Mouse (Mus musculus) thymus, postnatal 25 days (tissue): ENCODE results near the gene Tnxb.

Experiments used
- DNase-seq: peaks from one replicate; pipeline ENCODE4 v3.0.0; 2022

The Tnxb gene

DNA sequence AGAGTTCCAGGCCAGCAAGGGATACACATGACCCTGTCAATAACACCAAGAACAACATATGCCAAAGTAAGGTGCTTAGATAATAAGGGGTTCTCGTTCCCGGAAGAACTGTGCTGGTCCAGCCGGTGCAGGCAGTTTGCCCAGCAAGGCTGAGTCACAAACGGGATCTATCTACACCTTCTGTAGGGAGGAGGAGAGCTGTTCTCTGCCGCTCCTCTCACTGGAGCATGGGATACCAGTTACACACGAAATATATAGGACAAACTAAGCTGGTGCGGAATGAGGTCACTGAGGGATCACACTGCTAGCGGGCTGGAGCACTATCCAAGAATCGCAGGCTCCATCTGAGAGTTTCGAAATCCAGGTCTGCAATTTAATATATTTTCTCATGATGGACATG, 26.4 kb upstream of the Tnxb start:
- DNase-seq = no peak

DNA sequence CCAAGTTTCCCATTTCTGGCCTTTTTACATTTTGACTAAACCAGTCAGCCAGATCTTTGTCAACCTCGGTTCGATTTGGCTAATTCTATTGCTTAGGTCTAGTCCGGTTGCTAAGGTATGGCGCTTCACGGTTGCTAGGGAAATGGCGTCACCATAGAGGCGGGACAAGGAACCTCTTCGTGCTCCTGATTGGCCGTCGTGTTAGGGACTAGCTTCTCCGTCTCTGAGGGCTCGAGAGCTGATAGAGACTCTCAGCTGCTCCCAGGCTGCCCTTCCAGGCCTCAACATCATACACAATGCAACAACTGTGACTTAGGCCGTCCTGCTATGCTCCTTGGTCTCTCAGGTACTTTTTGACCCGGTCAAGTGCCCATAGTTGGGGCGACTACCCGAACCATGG, 25.7 kb upstream of the Tnxb start, which contains the start of gene Fkbpl:
Fkbpl (plus strand) TSS at position 157 of the 400 bp plus-strand sequence.
- DNase-seq = peak; percentile 97

DNA sequence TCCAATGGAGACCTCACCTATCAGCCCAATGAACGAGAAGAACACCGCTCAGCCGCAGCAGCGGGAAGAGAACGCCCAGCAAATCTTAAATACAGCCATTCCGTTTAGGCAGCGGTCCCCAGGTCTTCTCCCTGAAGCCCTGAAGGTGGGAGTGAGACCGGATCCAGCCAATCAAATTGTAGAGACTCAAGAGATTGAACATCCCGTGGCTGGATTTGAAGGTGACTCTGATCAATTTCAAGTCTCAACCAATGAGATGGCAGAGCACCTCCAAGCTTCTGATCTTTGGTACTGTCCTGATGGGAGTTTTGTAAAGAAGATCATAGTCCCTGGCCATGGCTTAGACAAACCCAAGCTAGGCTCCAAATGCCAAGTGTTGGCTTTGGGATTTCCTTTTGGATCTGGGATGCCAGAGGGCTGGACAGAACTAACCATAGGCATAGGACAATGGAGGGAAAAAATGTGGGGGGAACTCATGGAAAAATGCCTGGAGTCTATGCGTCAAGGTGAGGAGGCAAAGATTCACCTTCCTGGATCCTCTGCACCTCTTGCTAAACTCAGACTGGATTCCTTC, 25.0 kb upstream of the Tnxb start:
- DNase-seq = no peak

DNA sequence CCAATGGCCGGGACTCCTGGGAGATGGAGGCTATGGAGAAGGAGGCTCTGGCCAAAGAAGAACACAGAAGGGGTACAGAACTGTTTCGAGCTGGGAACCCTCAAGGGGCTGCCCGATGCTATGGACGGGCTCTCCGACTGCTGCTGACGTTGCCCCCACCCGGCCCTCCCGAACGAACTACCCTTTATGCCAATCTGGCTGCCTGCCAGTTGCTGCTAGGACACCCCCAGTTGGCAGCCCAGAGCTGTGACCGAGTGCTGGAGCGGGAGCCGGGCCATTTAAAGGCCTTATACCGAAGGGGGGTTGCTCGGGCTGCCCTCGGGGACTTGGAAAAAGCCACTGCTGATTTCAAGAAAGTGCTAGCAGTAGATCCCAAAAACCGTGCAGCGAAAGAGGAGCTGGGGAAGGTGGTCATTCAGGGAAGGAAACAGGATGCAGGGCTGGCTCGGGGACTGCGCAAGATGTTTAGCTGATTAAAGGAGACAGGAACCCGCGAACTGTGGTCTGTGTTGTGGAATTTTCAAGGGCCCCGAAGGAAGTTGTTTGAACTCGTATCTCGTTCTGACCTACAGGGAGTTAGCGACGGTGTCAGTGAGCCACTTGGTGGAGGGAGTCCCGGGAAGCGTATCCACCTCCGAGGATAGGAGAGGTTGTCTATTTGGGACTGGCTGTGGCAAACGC, 24.4 kb upstream of the Tnxb start:
- DNase-seq = no peak

DNA sequence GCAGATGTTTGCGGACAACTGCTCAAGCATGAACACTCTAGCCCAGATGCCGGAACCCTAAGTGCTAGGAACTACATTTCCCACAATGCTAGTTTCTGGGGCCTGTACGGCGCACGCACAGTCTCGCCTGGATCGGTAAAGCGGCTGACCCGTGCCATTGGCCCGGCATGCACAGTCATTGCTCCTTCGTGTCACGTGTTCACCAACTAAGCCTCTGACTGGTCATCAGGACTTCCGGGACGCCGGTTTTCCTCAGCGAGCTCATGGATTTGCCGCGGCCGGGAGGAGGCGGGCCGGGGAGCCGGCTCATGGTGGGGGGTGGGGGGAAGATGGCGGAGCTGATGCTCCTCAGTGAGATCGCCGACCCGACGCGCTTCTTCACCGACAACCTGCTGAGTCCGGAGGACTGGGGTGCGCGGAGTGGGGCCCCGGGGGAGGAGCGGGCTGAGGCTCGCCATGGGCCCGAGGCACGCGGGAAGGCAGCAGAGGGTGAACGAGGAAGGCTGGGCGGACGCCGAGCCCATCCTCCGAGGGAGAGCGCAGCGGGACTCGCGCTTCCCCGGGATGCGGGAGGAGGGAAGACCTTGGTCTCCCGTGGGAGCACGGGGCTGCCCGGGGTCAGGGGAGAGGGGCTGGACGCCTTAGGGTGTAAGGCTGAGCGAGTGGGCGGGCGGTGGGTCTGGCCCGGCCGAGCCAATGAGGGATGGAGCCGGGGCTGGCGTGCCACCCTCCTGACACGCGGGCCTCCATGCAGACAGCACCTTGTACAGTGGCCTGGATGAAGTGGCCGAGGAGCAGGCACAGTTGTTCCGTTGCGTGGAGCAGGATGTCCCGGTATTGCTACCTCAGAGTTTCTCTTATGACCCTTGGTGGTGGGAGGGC, 23.2 kb upstream of the Tnxb start, which contains the start of gene Atf6b:
Atf6b (plus strand) TSS at position 241 of the 882 bp plus-strand sequence.
- DNase-seq = peak; percentile 92

DNA sequence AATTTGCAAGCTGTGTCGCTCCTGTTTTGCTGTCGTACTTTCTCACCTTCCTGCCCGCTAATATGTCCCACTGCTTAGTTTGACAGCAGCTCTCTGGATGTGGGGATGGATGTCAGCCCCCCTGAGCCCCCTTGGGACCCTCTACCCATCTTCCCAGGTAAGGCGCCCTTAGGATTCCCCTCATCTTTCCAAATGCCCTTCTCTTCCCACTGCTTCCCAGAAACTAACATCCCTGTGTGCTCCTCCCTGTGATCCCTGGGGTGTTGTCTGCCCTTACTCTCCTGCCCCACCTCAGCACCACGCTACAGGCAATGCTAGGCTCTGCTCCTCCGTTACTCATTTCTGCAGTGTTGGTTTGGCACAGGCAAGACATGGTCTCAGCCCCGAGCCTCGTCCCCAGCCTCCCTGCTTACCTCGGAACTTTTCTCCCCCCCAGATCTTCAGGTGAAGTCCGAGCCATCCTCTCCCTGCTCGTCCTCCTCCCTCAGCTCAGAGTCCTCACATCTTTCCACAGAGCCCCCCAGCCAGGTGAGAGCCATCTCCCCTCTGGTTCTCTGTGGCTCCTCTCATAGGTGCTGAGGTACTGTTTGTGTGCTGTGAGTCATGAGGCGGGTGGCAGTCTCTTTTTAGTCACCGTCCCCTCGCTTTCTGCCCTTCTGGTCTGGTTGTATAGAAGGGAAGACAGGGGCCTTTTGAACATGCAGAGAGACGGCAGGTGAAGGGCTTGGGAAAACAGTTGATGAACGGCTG, 22.0 kb upstream of the Tnxb start:
- no peak for DNase-seq

DNA sequence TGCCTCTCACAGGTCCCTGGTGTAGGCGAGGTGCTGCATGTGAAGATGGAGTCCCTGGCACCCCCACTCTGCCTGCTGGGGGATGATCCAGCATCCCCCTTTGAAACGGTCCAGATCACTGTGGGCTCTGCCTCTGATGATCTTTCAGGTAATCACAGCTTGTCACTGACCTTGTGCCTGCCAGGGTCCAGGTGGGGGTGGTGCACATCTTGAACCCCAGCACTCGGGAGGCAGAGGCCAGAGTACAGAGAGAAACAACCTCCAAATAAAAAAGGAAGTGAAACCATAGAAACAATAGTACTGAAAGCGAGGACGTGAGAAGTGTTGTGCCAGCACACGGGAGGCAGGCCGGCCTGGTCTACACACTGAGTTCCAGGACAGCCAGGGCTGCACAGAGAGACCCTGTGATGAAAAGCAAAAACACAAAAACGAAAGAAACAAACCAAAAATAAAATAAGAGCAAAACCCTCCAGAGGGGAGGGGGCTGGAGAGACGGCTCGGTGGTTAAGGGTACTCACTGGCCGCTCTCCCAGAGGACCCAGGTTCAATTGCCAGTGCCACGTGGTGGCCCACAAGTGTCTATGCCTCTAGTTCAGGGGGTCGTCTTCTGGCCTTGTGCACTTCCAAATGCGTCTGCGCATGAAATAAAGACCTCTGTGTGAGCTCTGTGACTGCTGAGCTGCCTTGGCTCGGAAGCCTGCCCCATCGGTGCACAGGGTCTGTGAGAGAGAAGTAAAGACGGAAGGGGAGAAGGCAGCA, 21.1 kb upstream of the Tnxb start:
- no peak for DNase-seq

DNA sequence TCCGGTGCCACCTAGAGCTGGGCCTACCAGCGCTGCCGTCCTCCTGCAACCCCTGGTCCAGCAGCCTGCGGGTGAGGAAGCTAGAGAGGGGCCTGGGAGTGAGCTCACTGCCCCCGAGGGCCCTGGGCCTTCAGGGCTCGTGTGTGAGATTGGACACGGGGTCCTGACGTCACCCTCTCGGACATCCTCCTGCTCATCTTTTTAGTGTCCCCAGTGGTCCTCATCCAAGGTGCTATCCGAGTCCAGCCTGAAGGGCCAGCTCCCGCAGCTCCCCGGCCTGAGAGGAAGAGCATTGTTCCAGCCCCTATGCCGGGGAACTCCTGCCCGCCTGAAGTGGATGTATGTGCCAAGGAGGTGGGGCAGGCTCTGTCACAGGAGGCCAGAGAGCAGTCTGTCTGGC, 19.6 kb upstream of the Tnxb start:
- no peak for DNase-seq

DNA sequence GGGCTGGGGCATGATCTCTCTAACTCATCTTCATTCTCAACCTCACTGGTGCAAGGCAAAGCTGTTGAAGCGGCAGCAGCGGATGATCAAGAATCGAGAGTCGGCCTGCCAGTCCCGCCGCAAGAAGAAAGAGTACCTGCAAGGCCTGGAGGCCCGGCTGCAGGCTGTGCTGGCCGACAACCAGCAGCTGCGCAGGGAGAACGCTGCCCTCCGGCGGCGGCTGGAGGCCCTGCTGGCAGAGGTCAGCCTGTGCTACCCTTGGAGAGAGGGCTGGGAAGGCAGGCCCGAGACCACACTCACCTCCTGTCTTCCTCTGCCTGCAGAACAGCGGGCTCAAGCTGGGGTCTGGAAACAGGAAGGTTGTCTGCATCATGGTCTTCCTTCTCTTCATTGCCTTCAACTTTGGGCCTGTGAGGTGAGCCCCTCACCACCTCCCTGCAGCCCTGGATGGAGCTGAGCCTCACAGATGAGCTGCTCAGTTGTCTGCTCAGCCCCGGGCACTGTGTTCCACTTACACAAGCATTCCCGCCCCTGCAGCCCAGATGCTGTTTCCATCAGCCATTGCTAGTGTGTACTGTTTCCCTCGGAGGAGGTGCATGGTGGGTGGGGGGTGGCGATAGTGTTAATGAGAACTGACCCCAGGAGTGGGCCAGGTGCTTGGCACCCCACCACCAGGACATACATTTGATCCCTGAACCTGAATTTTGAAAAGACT, 18.7 kb upstream of the Tnxb start:
- peak; percentile 70 for DNase-seq

DNA sequence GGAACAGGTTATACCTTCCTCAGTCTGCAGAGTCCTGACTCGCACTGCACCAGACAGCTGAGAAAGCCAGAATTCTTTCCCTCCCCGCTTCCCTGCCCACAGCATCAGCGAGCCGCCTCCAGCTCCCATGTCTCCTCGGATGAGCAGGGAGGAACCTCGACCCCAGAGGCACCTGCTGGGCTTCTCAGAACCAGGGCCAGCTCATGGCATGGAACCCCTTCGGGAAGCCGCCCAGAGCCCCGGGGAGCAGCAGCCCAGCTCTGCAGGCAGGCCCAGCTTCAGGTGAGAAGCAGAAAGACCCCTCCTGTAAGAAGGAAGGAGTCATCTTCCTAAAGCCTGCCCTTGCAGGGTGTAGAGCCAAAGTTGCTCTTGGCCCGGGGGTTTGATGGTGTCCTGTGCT, 17.8 kb upstream of the Tnxb start:
- DNase-seq = no peak

DNA sequence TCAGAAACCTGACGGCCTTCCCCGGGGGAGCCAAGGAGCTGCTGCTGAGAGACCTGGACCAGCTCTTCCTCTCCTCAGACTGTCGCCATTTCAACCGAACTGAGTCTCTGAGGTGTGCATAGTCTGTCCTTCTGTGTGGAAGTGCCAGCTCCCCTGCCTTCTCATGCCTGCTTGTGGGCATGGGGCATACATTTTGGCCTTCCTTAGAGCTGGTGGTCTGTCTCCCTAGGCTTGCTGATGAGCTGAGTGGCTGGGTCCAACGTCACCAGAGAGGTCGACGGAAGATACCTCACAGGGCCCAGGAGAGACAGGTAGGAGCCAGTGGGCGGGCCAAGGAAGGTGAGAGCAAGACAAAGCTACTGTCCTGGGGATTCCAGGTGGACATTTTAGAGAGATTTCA, 17.4 kb upstream of the Tnxb start:
- DNase-seq = no peak

DNA sequence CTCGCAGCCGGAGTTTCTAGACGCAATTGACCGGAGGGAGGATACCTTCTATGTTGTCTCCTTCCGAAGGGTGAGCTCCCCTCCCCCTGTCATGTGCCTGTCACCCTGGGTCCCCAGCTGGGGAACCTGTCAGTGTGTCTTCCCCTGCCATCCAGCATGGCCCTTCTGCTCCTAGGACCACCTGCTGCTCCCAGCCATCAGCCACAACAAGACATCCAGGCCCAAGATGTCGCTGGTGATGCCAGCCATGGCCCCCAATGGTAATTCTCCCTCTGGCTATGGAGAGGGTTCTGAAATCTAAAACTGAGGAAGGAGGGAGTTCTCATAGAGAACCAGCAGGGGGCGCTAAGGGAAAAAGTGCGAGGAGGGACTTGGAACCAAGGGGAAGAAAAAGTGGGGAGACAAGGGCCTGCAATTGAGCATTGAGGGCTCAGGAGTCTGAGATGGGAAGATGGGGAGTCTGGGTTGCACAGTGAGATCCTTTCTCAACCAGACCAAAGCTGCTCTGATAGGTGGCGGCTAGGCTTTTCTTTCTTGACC, 16.5 kb upstream of the Tnxb start:
- peak; percentile 58 for DNase-seq

DNA sequence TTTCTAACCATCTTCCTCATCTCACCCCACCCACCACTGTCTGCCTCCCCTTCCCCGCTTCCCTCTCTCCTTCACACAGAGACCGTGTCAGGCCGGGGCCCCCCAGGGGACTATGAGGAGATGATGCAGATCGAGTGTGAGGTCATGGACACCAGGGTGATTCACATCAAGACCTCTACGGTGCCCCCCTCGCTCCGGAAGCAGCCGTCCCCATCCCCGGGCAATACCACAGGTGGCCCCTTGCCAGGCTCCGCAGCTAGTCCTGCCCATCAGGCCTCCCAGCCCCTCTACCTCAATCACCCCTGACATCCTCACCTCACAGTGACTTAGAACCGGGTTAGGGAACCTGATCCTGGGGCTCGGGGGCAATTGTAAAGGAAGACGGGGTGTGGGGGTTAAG, 15.9 kb upstream of the Tnxb start:
- DNase-seq = no peak

DNA sequence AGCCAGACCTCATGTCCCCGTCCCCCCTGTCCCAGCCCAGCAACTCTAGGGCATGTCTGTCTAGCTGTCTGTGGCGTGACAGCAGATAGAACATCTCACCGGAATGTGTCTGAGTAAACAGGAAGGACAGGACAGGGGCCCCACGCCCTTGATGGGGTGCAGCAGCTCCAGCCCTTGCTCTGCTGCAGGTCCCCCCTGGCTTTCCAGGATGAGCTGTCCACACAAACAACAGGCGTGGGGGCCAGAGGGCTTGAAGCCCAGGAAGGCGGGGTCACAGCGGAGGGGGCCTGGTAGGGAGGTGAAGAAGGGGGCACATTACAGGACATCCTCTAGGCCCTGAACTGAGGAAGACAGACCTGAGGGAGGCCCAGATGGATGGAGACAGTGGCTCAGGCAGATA, 15.2 kb upstream of the Tnxb start:
- no peak for DNase-seq

DNA sequence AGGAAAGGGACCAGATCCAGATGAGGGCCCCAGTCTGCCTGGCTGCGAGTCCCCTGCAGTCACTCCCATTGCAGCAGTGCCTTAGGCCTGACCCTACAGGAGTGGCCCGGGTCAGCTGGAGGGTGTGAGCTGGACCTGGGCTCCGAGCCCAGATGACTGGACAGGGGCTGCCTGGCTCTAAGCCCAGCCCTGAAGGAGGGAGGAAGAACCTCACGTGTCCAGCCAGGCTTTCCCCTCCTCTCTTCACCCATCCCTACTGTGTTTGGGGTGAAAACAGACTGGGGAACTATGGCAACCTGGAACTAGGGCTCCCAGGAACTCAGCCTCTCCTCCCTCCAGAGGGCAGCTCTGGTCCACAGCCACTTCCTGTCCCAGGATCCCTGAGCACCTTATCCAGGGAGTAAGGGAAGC, 14.7 kb upstream of the Tnxb start:
- no peak for DNase-seq

DNA sequence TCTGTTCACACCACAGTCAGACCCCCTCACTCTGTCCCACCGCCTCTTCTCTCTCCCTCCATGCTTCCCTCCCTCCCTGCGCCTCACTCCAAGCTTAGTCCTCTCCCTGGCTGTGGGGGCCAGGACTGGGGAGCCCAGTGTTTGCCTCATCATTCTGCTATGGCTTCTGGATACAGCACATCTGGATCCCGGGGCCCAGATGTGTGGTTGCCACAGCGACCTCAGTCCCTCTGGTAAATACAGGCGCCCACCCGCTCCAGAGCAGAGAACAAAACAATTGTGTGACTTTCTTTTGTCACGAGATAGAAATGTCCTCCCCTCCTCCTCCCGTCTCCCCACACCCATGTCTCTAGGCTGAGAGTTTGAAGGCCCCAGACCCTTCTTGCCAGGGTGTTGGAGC, 13.7 kb upstream of the Tnxb start:
- no peak for DNase-seq

DNA sequence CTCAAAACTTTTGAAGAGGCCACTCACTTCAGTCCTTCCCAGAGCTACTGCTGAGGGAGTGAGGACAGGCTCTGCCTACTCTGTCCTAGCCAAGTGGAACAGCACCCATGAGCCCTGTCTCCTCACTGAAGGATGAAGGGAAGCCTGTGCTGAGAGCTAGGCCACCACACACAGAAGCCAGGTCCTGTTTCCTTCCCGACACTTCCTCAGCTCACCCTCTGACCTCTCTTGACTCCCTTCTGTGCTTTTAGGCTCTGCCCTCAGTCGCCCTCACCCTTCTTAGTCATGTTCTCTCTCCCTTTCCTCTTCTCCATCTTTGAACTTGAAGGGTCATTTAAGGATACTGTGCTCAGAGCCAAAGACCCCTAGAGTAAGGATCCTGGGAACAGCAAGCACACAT, 13.1 kb upstream of the Tnxb start:
- DNase-seq = no peak

DNA sequence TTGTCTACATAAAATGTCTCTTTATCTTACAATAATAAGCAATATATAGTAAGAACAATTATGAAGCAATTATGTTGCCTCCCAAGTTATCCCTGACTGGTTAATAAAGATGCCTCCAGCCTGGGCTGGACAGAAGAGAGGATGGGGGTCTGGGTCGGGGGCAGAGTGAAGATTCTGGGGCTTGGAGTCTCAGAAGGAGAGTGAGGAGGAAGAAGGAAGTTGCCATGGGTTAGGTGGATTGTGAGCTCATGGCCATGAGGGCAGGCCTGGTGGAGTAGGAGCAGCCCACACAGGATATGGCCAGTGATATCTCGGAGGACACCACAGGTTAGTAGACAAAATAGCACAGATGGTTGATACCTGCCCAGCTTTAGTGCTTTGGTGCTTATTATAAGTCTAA, 12.2 kb upstream of the Tnxb start:
- DNase-seq = no peak

DNA sequence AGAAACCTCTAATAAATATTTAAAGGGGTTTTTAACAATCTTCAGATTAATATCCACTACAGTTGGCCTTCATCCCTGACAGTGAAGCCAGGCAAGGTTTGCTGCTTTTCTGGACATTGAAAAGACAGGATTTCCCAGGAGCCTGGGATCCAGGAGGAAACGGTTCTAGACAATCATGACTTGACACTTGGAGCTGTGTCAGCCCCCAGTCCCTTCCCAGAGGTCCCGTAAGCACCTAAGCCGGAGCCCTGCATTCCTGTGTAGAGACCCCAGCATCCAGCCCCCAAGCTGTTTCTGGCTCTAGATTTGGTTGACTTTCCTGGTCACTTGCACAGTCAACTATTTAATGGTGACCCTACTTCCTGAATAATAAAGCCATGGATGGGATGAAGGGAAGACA, 11.7 kb upstream of the Tnxb start:
- DNase-seq = no peak

DNA sequence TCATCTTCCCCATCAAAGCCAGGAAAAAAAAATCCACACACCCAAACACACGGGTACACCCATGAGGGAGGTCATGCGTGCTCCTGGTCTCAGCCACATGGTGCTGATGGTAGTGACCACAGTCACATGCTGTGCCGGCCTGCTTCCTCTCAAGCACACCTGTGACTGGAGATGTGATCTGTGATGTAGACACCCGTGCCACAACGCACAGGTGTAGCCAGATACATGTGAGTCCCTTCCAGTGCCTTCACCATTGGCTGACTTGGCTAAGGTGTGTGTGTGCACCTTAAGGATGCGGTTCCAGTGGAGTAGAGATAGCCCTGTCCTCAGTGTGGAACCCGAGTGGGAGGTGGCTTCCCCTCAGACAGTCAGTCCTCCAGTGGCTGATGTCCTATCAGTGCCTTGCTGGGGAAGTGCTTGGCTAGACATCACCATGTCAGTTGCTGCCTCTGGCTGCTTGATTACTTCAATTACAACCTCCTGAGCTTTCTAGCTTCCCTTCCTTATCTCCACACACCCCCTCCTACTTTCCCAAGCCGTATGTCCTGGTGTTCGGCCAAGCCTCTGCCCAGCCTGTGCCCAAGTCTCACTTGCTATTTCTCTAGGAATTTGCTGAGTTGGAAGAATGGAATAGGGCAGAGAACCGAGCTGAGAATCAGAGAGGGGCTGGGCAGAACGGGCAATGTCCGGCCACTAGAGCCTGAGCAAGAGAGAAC, 11.0 kb upstream of the Tnxb start:
- no peak for DNase-seq

DNA sequence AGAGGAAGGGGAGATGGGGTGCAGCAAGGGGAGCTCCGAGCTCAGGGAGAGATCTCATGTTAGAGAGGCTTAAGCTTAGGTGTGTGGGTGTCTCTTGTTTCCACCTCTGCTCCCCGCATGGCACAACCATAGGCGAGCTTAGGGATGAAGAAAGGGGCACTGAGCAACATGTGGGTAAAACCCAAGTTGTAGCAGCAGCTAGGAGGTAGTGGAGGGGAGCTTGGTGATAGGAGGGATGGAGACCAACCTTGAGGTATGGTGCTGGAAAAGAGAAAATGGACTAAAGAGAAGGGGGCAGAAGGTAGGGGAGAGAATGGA, 10.5 kb upstream of the Tnxb start:
- no peak for DNase-seq
